Mouse (Mus musculus) stomach, postnatal 0 days (tissue): ENCODE measurements at regions not wholly inside any gene's neighbourhood (a gene's known extent, or its start where the extent isn't known, plus 50 kb on each side); places are given as distances from the start of the nearest gene placed in this dataset.

Source experiments
- ATAC-seq: fragments of 200-750 bp; cut with Nextera tagmentation; 2 replicates; pipeline ENCODE4 v1.8.0; 2017; ENCODE audit not compliant: low FRiP score, low TSS enrichment
- DNase-seq: peaks from one replicate; pipeline ENCODE4 v3.0.0-alpha.2; 2016; ENCODE audit warnings: low spot score
- H3K27ac ChIP-seq: fragments of 300-500 bp; sonication (generic); replicated peaks from 2 replicates; pipeline ENCODE4 v1.5.1; 2014; ENCODE audit warnings: mild to moderate bottlenecking, control low read depth
- H3K27me3 ChIP-seq: fragments of 300-500 bp; sonication (generic); 2 replicates; pipeline ENCODE4 v1.6.1; 2014; ENCODE audit warnings: low read length; ENCODE audit not compliant: control insufficient read depth, insufficient read depth
- H3K36me3 ChIP-seq: fragments of 300-500 bp; sonication (generic); 2 replicates; pipeline ENCODE4 v1.6.1; 2014; ENCODE audit warnings: low read length, mixed read lengths; ENCODE audit not compliant: control insufficient read depth, insufficient read depth
- H3K4me1 ChIP-seq: fragments of 300-500 bp; sonication (generic); replicated peaks from 2 replicates; pipeline ENCODE4 v1.6.1; 2014; ENCODE audit warnings: antibody characterized with exemption; ENCODE audit not compliant: control insufficient read depth, insufficient read depth
- H3K4me2 ChIP-seq: fragments of 300-500 bp; sonication (generic); replicated peaks from 2 replicates; pipeline ENCODE4 v1.6.1; 2014; ENCODE audit warnings: low read depth, mild to moderate bottlenecking, control low read depth, moderate library complexity
- H3K4me3 ChIP-seq: fragments of 300-500 bp; sonication (generic); 2 replicates; pipeline ENCODE4 v1.5.1; 2014; ENCODE audit warnings: low read depth, low read length, control low read depth
- H3K9ac ChIP-seq: fragments of 300-500 bp; sonication (generic); 2 replicates; pipeline ENCODE4 v1.6.1; 2014; ENCODE audit warnings: mild to moderate bottlenecking, low read length, control low read depth, mixed read lengths
- H3K9me3 ChIP-seq: fragments of 300-500 bp; sonication (generic); 2 replicates; pipeline ENCODE4 v1.6.1; 2016; ENCODE audit warnings: low read length; ENCODE audit not compliant: control insufficient read depth
- CTCF ChIP-seq: IDR thresholded peaks from 2 replicates; pipeline ENCODE4 v1.5.1; 2016; ENCODE audit warnings: antibody characterized with exemption, low read depth, mild to moderate bottlenecking, moderate library complexity
- EP300 ChIP-seq: optimal IDR thresholded peaks from 2 replicates; pipeline ENCODE3; 2016; ENCODE audit warnings: antibody characterized with exemption
- WGBS: fragments of 180-500 bp; shearing (Covaris S2); extraction: QIAGEN DNeasy Blood & Tissue Kit; methylation state at CpG from one replicate; pipeline ENCODE4 v1.1.7; 2014; 5-methylcytosine and 5-hydroxymethylcytosine counted together

- H3K4me1 ChIP-seq: no peaks in the 10 kb centered on the region
- WGBS: 56% methylated on average over 8 of the region's 8 CpGs
- TF ChIP-seq EP300 (no peak), CTCF (no peak)
These were observed 469.3 kb downstream of the Hace1 start for GRCm38 (mm10) chr10:46046890-46047414.

GRCm38 (mm10) chr10:46047591-46047990, 470.0 kb downstream of the Hace1 start:
- WGBS: 68% methylated on average over 4 of the region's 4 CpGs
- H3K4me1 ChIP-seq: no peaks in the 10 kb centered on the region
- no peaks in the 10 kb centered on the region for H3K36me3 ChIP-seq

More at GRCm38 (mm10) chr10:46046890-46047414, 469.3 kb downstream of the Hace1 start:
- H3K27me3 ChIP-seq: no peaks in the 10 kb centered on the region
- no peak overlapping the region for H3K4me2 ChIP-seq
- no peaks in the 10 kb centered on the region for H3K36me3 ChIP-seq
- H3K9me3 ChIP-seq: no peaks in the 10 kb centered on the region
- no peak overlapping the region for H3K27ac ChIP-seq
- H3K9ac ChIP-seq: no peak overlapping the region
- DNase-seq: no peak
- ATAC-seq: no peak
- H3K4me3 ChIP-seq: no peak overlapping the region

GRCm38 (mm10) chr10:46057362-46058198, 480.0 kb downstream of the Hace1 start:
- 29% methylated on average over 14 of the region's 14 CpGs for WGBS
- H3K9me3 ChIP-seq: no peaks in the 10 kb centered on the region
- TF ChIP-seq EP300: no peak
- TF ChIP-seq CTCF: peak; percentile 89
- DNase-seq (peak; percentile 19), ATAC-seq (no peak)
- no peaks in the 10 kb centered on the region for H3K4me1 ChIP-seq
- H3K4me3 ChIP-seq: no peak overlapping the region
- H3K36me3 ChIP-seq: no peaks in the 10 kb centered on the region
- H3K9ac ChIP-seq: no peak overlapping the region
- H3K27ac ChIP-seq: no peak overlapping the region
- no peak overlapping the region for H3K4me2 ChIP-seq
- no peaks in the 10 kb centered on the region for H3K27me3 ChIP-seq

More at GRCm38 (mm10) chr10:46047591-46047990, 470.0 kb downstream of the Hace1 start:
- no peak overlapping the region for H3K4me2 ChIP-seq
- no peak for ATAC-seq
- DNase-seq: no peak
- H3K27ac ChIP-seq: no peak overlapping the region
- H3K4me3 ChIP-seq: no peak overlapping the region
- no peaks in the 10 kb centered on the region for H3K9me3 ChIP-seq
- TF ChIP-seq EP300 (no peak), CTCF (no peak)
- no peaks in the 10 kb centered on the region for H3K27me3 ChIP-seq
- H3K9ac ChIP-seq: no peak overlapping the region

GRCm38 (mm10) chr10:46058199-46058472, 480.5 kb downstream of the Hace1 start:
- Histone ChIP-seq H3K9ac (no peak overlapping the region), H3K36me3 (no peaks in the 10 kb centered on the region), H3K27me3 (no peaks in the 10 kb centered on the region), H3K27ac (no peak overlapping the region), H3K9me3 (no peaks in the 10 kb centered on the region), H3K4me2 (no peak overlapping the region), H3K4me3 (no peak overlapping the region), H3K4me1 (no peaks in the 10 kb centered on the region)
- ATAC-seq (no peak), DNase-seq (no peak)
- 78% methylated on average over 5 of the region's 5 CpGs for WGBS
- TF ChIP-seq EP300 (no peak), CTCF (no peak)

- no peaks in the 10 kb centered on the region for H3K36me3 ChIP-seq
- ATAC-seq (no peak), DNase-seq (no peak)
- WGBS: 77% methylated on average over 3 of the region's 3 CpGs
- H3K27ac ChIP-seq: no peak overlapping the region
- no peak overlapping the region for H3K9ac ChIP-seq
- TF ChIP-seq EP300: no peak
- TF ChIP-seq CTCF: no peak
- no peak overlapping the region for H3K4me2 ChIP-seq
- H3K9me3 ChIP-seq: no peaks in the 10 kb centered on the region
- no peaks in the 10 kb centered on the region for H3K4me1 ChIP-seq
- no peak overlapping the region for H3K4me3 ChIP-seq
- H3K27me3 ChIP-seq: no peaks in the 10 kb centered on the region
These were observed 481.7 kb downstream of the Hace1 start for GRCm38 (mm10) chr10:46059285-46059684.

GRCm38 (mm10) chr10:46063831-46064230, 486.2 kb downstream of the Hace1 start:
- H3K36me3 ChIP-seq: no peaks in the 10 kb centered on the region
- TF ChIP-seq EP300 (no peak), CTCF (no peak)
- no peaks in the 10 kb centered on the region for H3K4me1 ChIP-seq
- H3K27ac ChIP-seq: no peak overlapping the region
- H3K4me2 ChIP-seq: no peak overlapping the region
- no peaks in the 10 kb centered on the region for H3K27me3 ChIP-seq
- H3K4me3 ChIP-seq: no peak overlapping the region
- no peak for ATAC-seq
- WGBS: 84% methylated on average over 4 of the region's 4 CpGs
- DNase-seq: no peak
- no peak overlapping the region for H3K9ac ChIP-seq
- no peaks in the 10 kb centered on the region for H3K9me3 ChIP-seq
